Mouse (Mus musculus): ENCODE data around the gene Ndufa5. TPM values are rescaled to one million over a fixed set of nuclear protein-coding genes. Genes with fewer than 3 reads are reported as not detected.
A peak's percentile ranks its signal among the peaks of the same experiment; 100 is the strongest.

Ndufa5 gene
- total RNA-seq (2021), result 1,000 to 10,000 TPM; 1,562 to 1,637 TPM

DNA sequence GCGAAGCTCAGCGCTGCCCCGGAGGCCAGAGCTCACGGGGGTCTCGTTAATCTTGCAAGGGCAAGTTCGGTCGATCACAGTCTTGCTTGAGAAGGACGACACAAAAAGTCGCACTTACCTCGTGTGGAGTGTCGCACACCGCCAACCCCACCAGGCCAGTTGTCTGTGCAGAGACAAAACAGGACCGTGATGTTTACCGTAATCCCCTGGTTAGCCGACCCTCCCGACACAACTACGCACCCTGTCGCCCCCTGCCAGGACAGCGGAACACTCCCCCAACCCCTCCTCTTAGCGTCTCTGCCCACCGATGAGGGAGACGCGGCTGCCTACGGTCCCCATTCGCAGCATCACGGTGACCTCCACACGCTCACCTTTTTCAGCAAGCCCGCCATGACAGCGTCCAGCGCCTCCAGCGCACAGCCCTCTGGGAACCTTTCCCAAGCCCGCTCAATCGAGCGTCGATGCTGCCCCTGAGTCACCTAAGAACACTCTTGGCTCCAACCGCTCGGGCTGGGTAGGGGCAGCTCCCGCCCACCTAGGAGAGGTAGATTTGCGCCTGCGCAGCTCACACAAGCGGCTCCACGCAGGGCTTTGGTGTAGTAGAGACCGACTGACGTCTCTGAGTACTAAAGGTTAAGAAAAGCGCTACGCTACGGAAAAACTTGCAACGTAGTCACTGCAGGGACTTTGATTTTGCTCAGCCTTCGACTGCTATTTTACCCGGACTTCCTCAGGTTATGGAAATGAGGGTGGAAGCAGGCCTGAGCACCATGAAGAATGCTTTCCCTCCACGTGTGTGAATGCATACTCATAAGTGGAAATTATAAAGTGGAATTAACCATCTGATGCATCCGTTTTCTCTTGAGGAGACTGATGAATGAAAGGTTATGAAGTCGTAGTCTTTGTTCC lies at the start of gene Ndufa5:
Gene Ndufa5 (minus strand): TSS at position 859 of the 909 bp plus-strand sequence.
- intact Hi-C loops (cut with DNase I), result loop anchor here (1.0 kb wide), 1 partner anchor 138 kb away; the partner anchor contains the start of gene Wasl
- peak; percentile 85 for DNase-seq

GRCm38 (mm10) chr6:24573319-24573718 lies 45.5 kb upstream of the Ndufa5 start:
- intact Hi-C loops (cut with DNase I), result loop anchor here (5.0 kb wide), 1 partner anchor 39 kb away; no protein-coding TSS in a partner anchor
- no peak for DNase-seq

GRCm38 (mm10) chr6:24572431-24572830 lies 44.6 kb upstream of the Ndufa5 start:
- intact Hi-C loops (cut with DNase I), result loop anchor here (5.0 kb wide), 1 partner anchor 40 kb away; no protein-coding TSS in a partner anchor
- DNase-seq, result peak in 1 of 2 experiments; percentile 23

- intact Hi-C loops (cut with DNase I), result loop anchor here (2.0 to 5.0 kb wide), 2 partner anchors 28 to 41 kb away; no protein-coding TSS in a partner anchor
- DNase-seq, result peak in 1 of 2 experiments; percentile 30
These were observed 43.3 kb upstream of the Ndufa5 start for GRCm38 (mm10) chr6:24571126-24571525.

DNA sequence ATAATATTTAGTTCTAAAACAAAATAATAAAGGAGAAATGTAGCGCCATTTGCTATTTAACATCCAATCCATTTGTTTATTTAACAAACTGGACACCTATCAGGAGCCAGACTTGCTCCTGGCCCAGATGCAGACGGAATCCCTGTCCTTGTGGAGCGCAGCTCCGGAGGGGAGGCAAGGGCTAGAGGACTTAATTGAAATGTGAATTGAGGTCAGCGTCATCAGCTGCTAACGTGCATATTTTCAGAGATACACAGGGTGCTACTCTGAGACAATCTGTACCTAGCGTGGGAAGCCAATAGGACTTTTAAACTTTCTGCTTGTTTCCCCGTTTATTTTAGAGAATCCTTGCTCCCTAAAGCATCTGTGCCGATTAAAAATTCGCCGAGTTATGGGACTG lies 42.5 kb upstream of the Ndufa5 start:
- peak in 1 of 2 experiments; percentile 33 for DNase-seq
- intact Hi-C loops (cut with DNase I), result loop anchor here (2.0 to 5.0 kb wide), 2 partner anchors 29 to 42 kb away; no protein-coding TSS in a partner anchor

- intact Hi-C loops (cut with DNase I), result loop anchor here (1.0 to 5.0 kb wide), 5 partner anchors 29 to 151 kb away; no protein-coding TSS in a partner anchor
- DNase-seq, result no peak
These were observed 41.9 kb upstream of the Ndufa5 start for GRCm38 (mm10) chr6:24569711-24570110.

DNA sequence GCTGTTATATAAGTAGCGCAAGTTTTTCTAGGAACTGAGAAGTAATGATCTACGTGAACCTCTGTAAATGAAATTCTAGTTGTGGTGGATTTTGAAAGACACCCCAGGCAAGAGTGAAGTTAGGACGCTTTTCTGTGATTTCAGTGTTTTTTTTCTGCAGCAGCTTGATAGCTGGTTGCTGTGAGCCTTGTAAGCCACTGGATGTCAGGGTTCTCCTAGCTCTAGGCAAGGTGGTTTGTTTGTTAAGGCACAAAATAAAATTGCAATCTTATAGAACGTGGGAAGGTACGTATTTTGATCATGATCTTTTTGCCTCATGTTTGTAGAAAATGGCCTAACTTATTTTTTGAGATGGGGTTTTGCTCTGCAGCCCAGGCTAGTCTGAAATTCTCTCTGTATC lies 41.1 kb upstream of the Ndufa5 start:
- intact Hi-C loops (cut with DNase I), result loop anchor here (1.0 to 2.0 kb wide), 3 partner anchors 38 to 152 kb away; no protein-coding TSS in a partner anchor
- no peak for DNase-seq

DNA sequence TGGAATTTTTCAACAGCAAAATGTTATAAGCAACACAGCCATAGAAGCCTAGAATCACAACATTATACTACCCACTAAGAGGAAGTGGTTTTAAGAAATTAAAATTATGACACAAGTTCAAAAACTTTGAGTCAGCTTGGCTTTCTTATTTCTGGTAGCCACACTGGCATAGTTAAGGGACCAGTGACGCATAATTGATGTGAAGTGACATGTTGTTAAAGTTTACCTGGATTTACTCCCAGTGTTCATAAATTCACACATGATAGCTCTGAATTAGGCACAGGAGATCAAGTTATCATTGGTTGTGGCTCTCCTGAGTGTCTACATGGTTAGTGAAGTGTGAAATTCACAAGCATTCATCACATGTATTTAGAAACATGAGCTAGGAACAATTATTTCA lies 37.1 kb upstream of the Ndufa5 start:
- intact Hi-C loops (cut with DNase I), result no loop called here
- no peak for DNase-seq

DNA sequence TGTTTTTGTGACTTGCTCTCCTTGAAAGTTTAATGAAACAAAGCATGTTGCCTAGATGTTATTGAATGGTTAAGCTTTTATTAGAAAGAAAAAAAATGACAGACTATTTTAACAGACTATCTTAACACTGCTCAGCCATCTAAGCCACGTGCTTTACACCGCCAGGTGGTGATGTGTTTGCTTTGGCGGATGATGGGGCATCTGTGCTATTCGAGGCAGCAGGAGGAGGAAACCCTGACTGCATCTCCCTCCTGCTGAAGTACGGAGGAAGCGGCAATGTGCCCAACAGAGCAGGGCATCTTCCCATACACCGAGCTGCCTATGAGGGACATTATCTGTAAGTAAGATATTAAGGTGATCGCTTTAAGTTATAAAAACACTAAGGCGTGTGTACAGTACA lies 36.3 kb upstream of the Ndufa5 start:
- intact Hi-C loops (cut with DNase I), result no loop called here
- no peak for DNase-seq

GRCm38 (mm10) chr6:24555488-24555887 lies 27.7 kb upstream of the Ndufa5 start:
- DNase-seq, result no peak

DNA sequence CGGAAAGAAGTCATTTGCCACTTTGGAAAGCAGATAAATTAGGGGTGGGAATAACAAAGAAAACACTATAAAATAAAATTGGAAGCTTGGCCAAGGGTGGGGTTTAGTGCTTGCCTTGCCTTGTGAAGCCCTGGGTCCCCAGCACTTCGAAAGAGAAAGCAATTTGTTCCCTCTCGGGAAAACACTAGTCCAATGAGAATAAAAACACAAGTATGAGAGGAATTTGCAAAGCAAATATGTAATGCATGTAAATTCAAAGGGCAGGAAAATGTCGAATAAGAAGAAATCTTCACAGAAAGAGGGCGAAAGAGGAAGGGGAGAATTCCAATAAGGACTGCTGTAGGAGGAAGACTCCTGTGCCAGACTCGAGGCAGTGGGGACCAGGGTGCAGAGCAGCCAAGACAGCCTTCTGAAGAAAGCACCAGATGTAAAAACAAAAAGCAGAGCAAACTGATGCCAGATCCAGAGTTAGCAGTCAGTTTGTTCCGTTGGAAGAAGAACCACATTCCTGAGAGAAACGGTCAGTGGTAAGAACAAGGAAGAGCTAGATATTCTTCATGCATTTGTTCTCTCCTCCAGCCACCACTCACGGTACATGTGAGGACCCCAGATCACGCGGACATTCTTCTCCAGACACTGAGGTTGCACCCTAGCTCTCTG lies 26.7 kb upstream of the Ndufa5 start:
- intact Hi-C loops (cut with DNase I), result no loop called here
- DNase-seq, result peak in 1 of 2 experiments; percentile 44

More at GRCm38 (mm10) chr6:24555488-24555887, 27.7 kb upstream of the Ndufa5 start:
- intact Hi-C loops (cut with DNase I), result no loop called here

DNA sequence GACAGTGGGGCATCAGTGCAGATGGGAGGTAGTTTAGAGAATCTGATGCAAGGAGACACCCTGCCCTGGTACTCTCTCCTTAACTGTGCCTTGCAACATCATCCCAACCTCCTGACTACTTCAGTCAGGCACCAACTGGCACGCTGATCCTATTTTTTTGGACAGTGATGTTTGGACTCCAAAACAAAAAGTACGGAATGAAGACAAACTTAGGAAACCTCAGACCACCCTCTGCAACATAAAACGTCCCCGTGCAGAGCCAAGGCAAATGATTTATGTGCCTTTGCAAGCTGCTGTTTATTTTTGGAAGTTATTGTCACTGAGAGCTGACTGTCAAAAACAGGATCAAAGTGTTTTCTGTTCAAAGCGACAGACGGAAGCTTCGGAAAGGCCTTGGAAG lies 24.2 kb upstream of the Ndufa5 start:
- intact Hi-C loops (cut with DNase I), result no loop called here
- DNase-seq, result no peak

DNA sequence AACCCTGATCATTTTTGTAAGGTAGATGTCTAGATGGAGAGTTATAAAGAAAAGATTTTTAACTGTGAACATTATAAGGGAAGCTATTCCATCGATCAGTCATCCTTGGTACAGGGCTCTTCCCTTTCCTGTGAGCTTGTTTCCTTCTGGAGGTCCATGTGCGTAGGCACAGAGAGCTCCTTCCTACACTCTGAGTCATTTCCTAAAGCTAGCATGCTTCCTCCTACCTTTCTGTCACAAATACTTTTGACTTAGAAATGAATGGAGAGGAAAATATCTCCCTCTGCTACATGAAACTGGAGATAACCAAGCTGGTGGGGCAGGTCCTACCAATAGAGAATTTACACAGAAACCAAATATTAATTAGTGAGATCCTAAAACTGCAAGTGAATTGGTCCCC lies 22.0 kb upstream of the Ndufa5 start:
- intact Hi-C loops (cut with DNase I), result no loop called here
- no peak for DNase-seq

GRCm38 (mm10) chr6:24546716-24547420 lies 19.1 kb upstream of the Ndufa5 start:
- intact Hi-C loops (cut with DNase I), result no loop called here
- no peak for DNase-seq

- DNase-seq, result no peak
- intact Hi-C loops (cut with DNase I), result no loop called here
These were observed 15.3 kb upstream of the Ndufa5 start for GRCm38 (mm10) chr6:24543119-24543591.

DNA sequence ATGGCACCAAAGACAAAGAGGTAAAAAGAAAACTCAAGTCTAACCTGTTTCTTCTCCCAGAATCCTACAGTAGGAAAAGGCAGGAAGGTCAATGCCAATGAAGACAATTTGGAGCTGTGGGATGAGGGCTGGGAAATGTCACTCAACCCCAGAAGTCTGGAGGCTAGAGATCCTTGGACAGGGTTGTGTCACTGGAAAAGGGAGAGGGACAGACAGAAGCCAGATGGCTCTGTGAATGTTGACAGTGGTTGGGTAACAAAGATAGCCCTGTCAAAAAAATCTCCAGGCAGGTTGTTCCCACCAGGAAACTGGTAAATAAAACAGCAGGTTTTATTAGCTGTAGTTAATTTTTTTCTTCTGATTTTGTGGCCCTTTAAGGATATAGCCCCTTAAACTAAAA lies 14.6 kb upstream of the Ndufa5 start:
- DNase-seq, result no peak
- intact Hi-C loops (cut with DNase I), result no loop called here

DNA sequence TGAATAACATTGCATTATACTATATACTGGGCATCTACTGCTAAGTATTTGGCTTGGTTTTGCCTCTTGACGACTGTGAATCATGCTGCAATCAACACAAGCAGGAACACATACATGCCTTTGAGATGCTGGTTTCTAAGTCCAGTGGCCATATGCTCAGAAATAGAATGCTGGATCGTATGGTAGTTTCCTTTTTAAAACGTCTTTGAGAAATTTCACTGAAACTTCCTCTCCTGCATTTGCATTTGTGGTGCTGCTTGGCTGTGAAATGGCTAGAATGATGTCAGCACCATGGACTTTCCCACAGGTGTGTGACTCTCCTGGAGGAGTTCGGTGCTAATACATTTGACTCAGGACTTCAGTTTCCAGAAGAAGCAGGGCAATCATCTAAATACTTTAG lies 12.3 kb upstream of the Ndufa5 start:
- intact Hi-C loops (cut with DNase I), result no loop called here
- DNase-seq, result no peak

- intact Hi-C loops (cut with DNase I), result no loop called here
These were observed 10.6 kb upstream of the Ndufa5 start for GRCm38 (mm10) chr6:24538435-24538834.

DNA sequence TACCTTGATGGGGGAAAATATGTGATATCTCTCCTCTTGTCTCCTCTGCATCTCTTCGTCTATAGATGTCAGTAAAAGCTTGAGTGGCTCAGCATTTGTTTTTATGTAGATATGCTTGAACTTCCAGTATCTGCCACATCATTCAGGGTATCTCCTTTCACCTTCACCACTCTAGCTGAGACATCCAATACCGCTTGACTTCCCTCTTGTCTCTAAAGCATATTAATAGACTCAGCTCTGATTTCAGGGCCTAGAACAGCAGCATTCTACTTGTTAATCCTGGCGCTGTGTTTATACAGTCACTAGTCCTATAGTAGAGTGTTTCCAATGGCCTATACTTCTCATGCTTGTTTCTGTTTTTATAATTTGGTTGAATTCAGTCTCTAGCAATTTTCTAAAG lies 5.0 kb upstream of the Ndufa5 start:
- intact Hi-C loops (cut with DNase I), result no loop called here

More at GRCm38 (mm10) chr6:24538435-24538834, 10.6 kb upstream of the Ndufa5 start:
- no peak for DNase-seq

GRCm38 (mm10) chr6:24530711-24531420 lies 3.1 kb upstream of the Ndufa5 start:
- intact Hi-C loops (cut with DNase I), result loop anchor here (1.0 to 2.0 kb wide), 3 partner anchors 38 to 190 kb away; no protein-coding TSS in a partner anchor
- DNase-seq, result peak in 1 of 2 experiments; percentile 23

More for the DNA sequence above, 5.0 kb upstream of the Ndufa5 start:
- no peak for DNase-seq
